Mouse (Mus musculus) stomach, postnatal 0 days (tissue): ENCODE measurements at regions not wholly inside any gene's neighbourhood (a gene's known extent, or its start where the extent isn't known, plus 50 kb on each side); places are given as distances from the start of the nearest gene placed in this dataset.
"Not testable (repeated sequence)": the region's sequence is repeated elsewhere in the genome, so short reads cannot be mapped to it uniquely, and the experiment has no call there.

Source experiments
- ATAC-seq: fragments of 200-750 bp; cut with Nextera tagmentation; 2 replicates; pipeline ENCODE4 v1.8.0; 2017; ENCODE audit not compliant: low FRiP score, low TSS enrichment
- DNase-seq: peaks from one replicate; pipeline ENCODE4 v3.0.0-alpha.2; 2016; ENCODE audit warnings: low spot score
- H3K27ac ChIP-seq: fragments of 300-500 bp; sonication (generic); replicated peaks from 2 replicates; pipeline ENCODE4 v1.5.1; 2014; ENCODE audit warnings: mild to moderate bottlenecking, control low read depth
- H3K27me3 ChIP-seq: fragments of 300-500 bp; sonication (generic); 2 replicates; pipeline ENCODE4 v1.6.1; 2014; ENCODE audit warnings: low read length; ENCODE audit not compliant: control insufficient read depth, insufficient read depth
- H3K36me3 ChIP-seq: fragments of 300-500 bp; sonication (generic); 2 replicates; pipeline ENCODE4 v1.6.1; 2014; ENCODE audit warnings: low read length, mixed read lengths; ENCODE audit not compliant: control insufficient read depth, insufficient read depth
- H3K4me1 ChIP-seq: fragments of 300-500 bp; sonication (generic); replicated peaks from 2 replicates; pipeline ENCODE4 v1.6.1; 2014; ENCODE audit warnings: antibody characterized with exemption; ENCODE audit not compliant: control insufficient read depth, insufficient read depth
- H3K4me2 ChIP-seq: fragments of 300-500 bp; sonication (generic); replicated peaks from 2 replicates; pipeline ENCODE4 v1.6.1; 2014; ENCODE audit warnings: low read depth, mild to moderate bottlenecking, control low read depth, moderate library complexity
- H3K4me3 ChIP-seq: fragments of 300-500 bp; sonication (generic); 2 replicates; pipeline ENCODE4 v1.5.1; 2014; ENCODE audit warnings: low read depth, low read length, control low read depth
- H3K9ac ChIP-seq: fragments of 300-500 bp; sonication (generic); 2 replicates; pipeline ENCODE4 v1.6.1; 2014; ENCODE audit warnings: mild to moderate bottlenecking, low read length, control low read depth, mixed read lengths
- H3K9me3 ChIP-seq: fragments of 300-500 bp; sonication (generic); 2 replicates; pipeline ENCODE4 v1.6.1; 2016; ENCODE audit warnings: low read length; ENCODE audit not compliant: control insufficient read depth
- CTCF ChIP-seq: IDR thresholded peaks from 2 replicates; pipeline ENCODE4 v1.5.1; 2016; ENCODE audit warnings: antibody characterized with exemption, low read depth, mild to moderate bottlenecking, moderate library complexity
- EP300 ChIP-seq: optimal IDR thresholded peaks from 2 replicates; pipeline ENCODE3; 2016; ENCODE audit warnings: antibody characterized with exemption
- WGBS: fragments of 180-500 bp; shearing (Covaris S2); extraction: QIAGEN DNeasy Blood & Tissue Kit; methylation state at CpG from one replicate; pipeline ENCODE4 v1.1.7; 2014; 5-methylcytosine and 5-hydroxymethylcytosine counted together

GRCm38 (mm10) chr14:46573401-46573800, 182.9 kb upstream of the Bmp4 start:
- H3K36me3 ChIP-seq: no peaks in the 10 kb centered on the region
- no peak overlapping the region for H3K9ac ChIP-seq
- no peaks in the 10 kb centered on the region for H3K9me3 ChIP-seq
- H3K27me3 ChIP-seq: no peaks in the 10 kb centered on the region
- no peak overlapping the region for H3K4me3 ChIP-seq
- DNase-seq (no peak), ATAC-seq (no peak)
- WGBS: 53% methylated on average over 6 of the region's 6 CpGs
- TF ChIP-seq EP300 (no peak), CTCF (no peak)
- no peaks in the 10 kb centered on the region for H3K4me1 ChIP-seq
- H3K4me2 ChIP-seq: no peak overlapping the region
- no peak overlapping the region for H3K27ac ChIP-seq

GRCm38 (mm10) chr14:46572972-46573371, 182.5 kb upstream of the Bmp4 start:
- not testable (repeated sequence) for H3K4me1 ChIP-seq, DNase-seq, H3K4me3 ChIP-seq, H3K9ac ChIP-seq, H3K4me2 ChIP-seq, ATAC-seq, H3K36me3 ChIP-seq, H3K9me3 ChIP-seq, H3K27ac ChIP-seq, H3K27me3 ChIP-seq
- WGBS: 80% methylated on average over 2 of the region's 2 CpGs

- DNase-seq (no peak), ATAC-seq (no peak)
- no peaks in the 10 kb centered on the region for H3K27me3 ChIP-seq
- TF ChIP-seq CTCF: no peak
- no peak for TF ChIP-seq EP300
- H3K4me2 ChIP-seq: no peak overlapping the region
- no peak overlapping the region for H3K4me3 ChIP-seq
- H3K4me1 ChIP-seq: 0 out of 2 replicates have a peak, but pooled peaks cover 2% of the 10 kb centered on the region
- no peak overlapping the region for H3K27ac ChIP-seq
- no peaks in the 10 kb centered on the region for H3K36me3 ChIP-seq
- no peaks in the 10 kb centered on the region for H3K9me3 ChIP-seq
- WGBS: 71% methylated on average over 1 of the region's 1 CpGs
- H3K9ac ChIP-seq: no peak overlapping the region
Observed at GRCm38 (mm10) chr14:46571841-46572240, 181.4 kb upstream of the Bmp4 start.

GRCm38 (mm10) chr14:46569273-46569672, 178.8 kb upstream of the Bmp4 start:
- DNase-seq (no peak), ATAC-seq (no peak)
- H3K27ac ChIP-seq: no peak overlapping the region
- 47% methylated on average over 8 of the region's 8 CpGs for WGBS
- no peaks in the 10 kb centered on the region for H3K36me3 ChIP-seq
- H3K4me1 ChIP-seq: 0 out of 2 replicates have a peak, but pooled peaks cover 2% of the 10 kb centered on the region
- no peak overlapping the region for H3K4me2 ChIP-seq
- no peak overlapping the region for H3K4me3 ChIP-seq
- TF ChIP-seq EP300: no peak
- TF ChIP-seq CTCF: no peak
- no peaks in the 10 kb centered on the region for H3K9me3 ChIP-seq
- H3K9ac ChIP-seq: no peak overlapping the region
- no peaks in the 10 kb centered on the region for H3K27me3 ChIP-seq

- 40% methylated on average over 3 of the region's 3 CpGs for WGBS
- ATAC-seq: no peak
- H3K4me1 ChIP-seq: 0 out of 2 replicates have a peak, but pooled peaks cover 2% of the 10 kb centered on the region
- no peaks in the 10 kb centered on the region for H3K27me3 ChIP-seq
- H3K36me3 ChIP-seq: no peaks in the 10 kb centered on the region
- no peak overlapping the region for H3K4me3 ChIP-seq
- H3K9me3 ChIP-seq: no peaks in the 10 kb centered on the region
- H3K9ac ChIP-seq: no peak overlapping the region
- no peak overlapping the region for H3K4me2 ChIP-seq
- no peak overlapping the region for H3K27ac ChIP-seq
- DNase-seq: no peak
- no peak for TF ChIP-seq CTCF
- TF ChIP-seq EP300: no peak
Observed at GRCm38 (mm10) chr14:46567411-46567780, 176.9 kb upstream of the Bmp4 start.

GRCm38 (mm10) chr14:46566681-46567410, 176.4 kb upstream of the Bmp4 start:
- DNase-seq: no peak
- H3K27me3 ChIP-seq: no peaks in the 10 kb centered on the region
- no peaks in the 10 kb centered on the region for H3K9me3 ChIP-seq
- no peaks in the 10 kb centered on the region for H3K36me3 ChIP-seq
- 23% methylated on average over 9 of the region's 9 CpGs for WGBS
- TF ChIP-seq EP300 (no peak), CTCF (no peak)
- H3K9ac ChIP-seq: no peak overlapping the region
- H3K27ac ChIP-seq: no peak overlapping the region
- ATAC-seq: no peak
- H3K4me2 ChIP-seq: no peak overlapping the region
- 0 out of 2 replicates have a peak, but pooled peaks cover 2% of the 10 kb centered on the region for H3K4me1 ChIP-seq
- H3K4me3 ChIP-seq: no peak overlapping the region
